Mouse (Mus musculus) myocyte (in vitro differentiated cells): ENCODE measurements around the gene Tctn3. TPM values are rescaled to one million over a fixed set of nuclear protein-coding genes. Genes with fewer than 3 reads are reported as not detected.
"Not testable (repeated sequence)": the region's sequence is repeated elsewhere in the genome, so short reads cannot be mapped to it uniquely, and the experiment has no call there.

Experiments
- H3K27me3 ChIP-seq: one replicate; pipeline ENCODE4 v1.6.1; 2011; ENCODE audit not compliant: control insufficient read depth, insufficient read depth, insufficient read length
- H3K36me3 ChIP-seq: one replicate; pipeline ENCODE4 v1.6.1; 2011; ENCODE audit not compliant: control insufficient read depth, insufficient read depth
- H3K4me2 ChIP-seq: one replicate; pipeline ENCODE4 v1.6.1; 2011; ENCODE audit warnings: low read depth, control low read depth
- H3K4me3 ChIP-seq: one replicate; pipeline ENCODE4 v1.5.1; 2011; ENCODE audit warnings: mild to moderate bottlenecking, control low read depth, moderate library complexity
- H3K79me2 ChIP-seq: one replicate; pipeline ENCODE4 v1.6.1; 2011; ENCODE audit not compliant: control insufficient read depth, insufficient read depth
- H3ac ChIP-seq: one replicate; pipeline ENCODE4 v1.6.1; 2011; ENCODE audit not compliant: control insufficient read depth, insufficient read length
- CEBPB ChIP-seq: IDR thresholded peaks from 2 replicates; pipeline ENCODE4 v1.6.1; 2011; ENCODE audit warnings: mild to moderate bottlenecking, moderate library complexity; ENCODE audit not compliant: poor library complexity, insufficient read depth, severe bottlenecking
- E2F4 ChIP-seq: IDR thresholded peaks from one replicate; pipeline ENCODE4 v1.6.1; 2011; ENCODE audit warnings: mild to moderate bottlenecking, control low read depth, moderate library complexity; ENCODE audit not compliant: insufficient read depth
- MAX ChIP-seq: IDR thresholded peaks from one replicate; pipeline ENCODE4 v1.6.1; 2011; ENCODE audit warnings: low read depth, mild to moderate bottlenecking, control low read depth
- MYOD1 ChIP-seq, 3 experiments: IDR thresholded peaks; one replicate each; pipeline ENCODE4 v1.6.1; 2011; ENCODE audit warnings: control low read depth in 2 of 3, low read depth in 2 of 3, mild to moderate bottlenecking in 2 of 3, moderate library complexity in 1 of 3; ENCODE audit not compliant: insufficient read length in 2 of 3, control insufficient read depth in 1 of 3
- MYOG ChIP-seq, 3 experiments: IDR thresholded peaks; one replicate each; pipeline ENCODE4 v1.6.1; 2011; ENCODE audit warnings: control low read depth in 2 of 3, low read depth in 2 of 3, mild to moderate bottlenecking in 2 of 3; ENCODE audit not compliant: insufficient read length in 2 of 3, control insufficient read depth in 1 of 3, insufficient read depth in 1 of 3
- POLR2A ChIP-seq: IDR thresholded peaks from one replicate; pipeline ENCODE4 v1.6.1; 2011; ENCODE audit warnings: low read depth, mild to moderate bottlenecking, control low read depth, moderate library complexity; ENCODE audit not compliant: insufficient read length
- POLR2AphosphoS2 ChIP-seq: IDR thresholded peaks from one replicate; pipeline ENCODE4 v1.6.1; 2011; ENCODE audit warnings: low read depth, control low read depth; ENCODE audit not compliant: insufficient read length
- REST ChIP-seq: IDR thresholded peaks from one replicate; pipeline ENCODE4 v1.6.1; 2011; ENCODE audit warnings: mild to moderate bottlenecking, control low read depth, moderate library complexity; ENCODE audit not compliant: insufficient read depth, insufficient read length
- SRF ChIP-seq: IDR thresholded peaks from one replicate; pipeline ENCODE4 v1.6.1; 2011; ENCODE audit warnings: low read depth; ENCODE audit not compliant: control insufficient read depth, insufficient read length
- TCF12 ChIP-seq: IDR thresholded peaks from one replicate; pipeline ENCODE4 v1.6.1; 2011; ENCODE audit warnings: mild to moderate bottlenecking, control low read depth; ENCODE audit not compliant: poor library complexity, insufficient read depth, severe bottlenecking
- TCF3 ChIP-seq: IDR thresholded peaks from one replicate; pipeline ENCODE4 v1.6.1; 2011; ENCODE audit warnings: low read depth, control low read depth; ENCODE audit not compliant: insufficient read length
- USF1 ChIP-seq: IDR thresholded peaks from one replicate; pipeline ENCODE4 v1.6.1; 2011; ENCODE audit warnings: low read depth, mild to moderate bottlenecking, control low read depth, moderate library complexity
- polyA plus RNA-seq: library from polyadenylated mRNA; unstranded; fragments of >200 nt; fragmentation: generic; extraction: Trizol; gene quantifications from one replicate; pipeline ENCODE4 v1.2.1, GENCODE M21; 2012; ENCODE audit warnings: missing spikeins

Tctn3 gene
- polyA plus RNA-seq, 1 experiment: 5.6 TPM

GRCm38 (mm10) chr19:40607676-40608075, 4.4 kb downstream of the Tctn3 start:
- H3K36me3 ChIP-seq: peaks cover 19% of the 10 kb centered on the region
- H3K27me3 ChIP-seq: no peaks in the 10 kb centered on the region
- H3K4me3 ChIP-seq: no peak overlapping the region
- no peak overlapping the region for H3K4me2 ChIP-seq
- no peak overlapping the region for H3ac ChIP-seq
- no peaks in the 10 kb centered on the region for H3K79me2 ChIP-seq
- TF ChIP-seq REST: no peak
- TF ChIP-seq POLR2AphosphoS2: no peak
- no peak for TF ChIP-seq POLR2A

- Histone ChIP-seq H3K4me2 (no peak overlapping the region), H3ac (no peak overlapping the region), H3K79me2 (no peaks in the 10 kb centered on the region), H3K27me3 (no peaks in the 10 kb centered on the region), H3K4me3 (no peak overlapping the region), H3K36me3 (peaks cover 19% of the 10 kb centered on the region)
- TF ChIP-seq MYOG (IDR thresholded peaks at IDR 0.05; ENCODE audit: control insufficient read depth in 1 of 3, insufficient read depth in 1 of 3, insufficient read length in 2 of 3, low read depth in 2 of 3) (no peak), MAX (no peak), E2F4 (no peak), POLR2AphosphoS2 (no peak), MYOD1 (IDR thresholded peaks at IDR 0.05; ENCODE audit: control insufficient read depth in 1 of 3, insufficient read length in 2 of 3, low read depth in 2 of 3) (no peak), USF1 (no peak), TCF3 (no peak)
Observed at GRCm38 (mm10) chr19:40605189-40605588, 6.8 kb downstream of the Tctn3 start.

DNA sequence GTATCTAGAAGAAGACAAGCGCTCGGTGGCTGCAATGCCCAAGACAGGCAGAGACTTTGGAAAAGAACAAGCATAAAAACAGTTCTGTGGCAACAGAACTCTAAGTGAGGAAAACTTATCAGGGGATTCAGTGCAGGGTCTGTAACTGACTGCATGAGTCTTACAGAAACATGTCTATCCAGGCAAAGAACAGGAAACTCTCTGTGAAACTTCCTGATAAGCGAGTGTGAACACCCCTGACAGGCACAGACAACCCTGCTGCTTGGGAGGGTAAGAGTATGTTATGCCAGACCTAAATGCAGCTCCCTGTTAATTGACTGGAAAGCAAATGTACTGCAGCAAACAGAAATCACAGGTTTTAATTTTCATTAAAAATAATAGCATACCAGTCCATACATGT, 10.2 kb downstream of the Tctn3 start:
- H3K36me3 ChIP-seq: peaks cover 7% of the 10 kb centered on the region
- no peaks in the 10 kb centered on the region for H3K79me2 ChIP-seq
- no peaks in the 10 kb centered on the region for H3K27me3 ChIP-seq
- TF ChIP-seq USF1 (no peak), MAX (no peak), MYOD1 (IDR thresholded peaks at IDR 0.05; ENCODE audit: control insufficient read depth in 1 of 3, insufficient read length in 2 of 3, low read depth in 2 of 3) (no peak), TCF3 (no peak), SRF (no peak), MYOG (IDR thresholded peaks at IDR 0.05; ENCODE audit: control insufficient read depth in 1 of 3, insufficient read depth in 1 of 3, insufficient read length in 2 of 3, low read depth in 2 of 3) (no peak), REST (no peak), POLR2A (no peak), E2F4 (no peak), POLR2AphosphoS2 (no peak), TCF12 (no peak), CEBPB (no peak)
- H3K4me2 ChIP-seq: no peak overlapping the region
- no peak overlapping the region for H3ac ChIP-seq
- H3K4me3 ChIP-seq: no peak overlapping the region

- not testable (repeated sequence) for H3ac ChIP-seq, H3K4me2 ChIP-seq, H3K4me3 ChIP-seq, H3K27me3 ChIP-seq, H3K79me2 ChIP-seq
- peaks cover 12% of the 10 kb centered on the region for H3K36me3 ChIP-seq
Observed at GRCm38 (mm10) chr19:40600846-40601245, 11.2 kb downstream of the Tctn3 start.

GRCm38 (mm10) chr19:40595831-40596230, 16.2 kb downstream of the Tctn3 start:
- no peak overlapping the region for H3K4me2 ChIP-seq
- TF ChIP-seq REST (no peak), POLR2AphosphoS2 (no peak), TCF3 (no peak), TCF12 (no peak), MAX (no peak), CEBPB (no peak), POLR2A (no peak), SRF (no peak), MYOD1 (IDR thresholded peaks at IDR 0.05; ENCODE audit: control insufficient read depth in 1 of 3, insufficient read length in 2 of 3, low read depth in 2 of 3) (no peak), MYOG (IDR thresholded peaks at IDR 0.05; ENCODE audit: control insufficient read depth in 1 of 3, insufficient read depth in 1 of 3, insufficient read length in 2 of 3, low read depth in 2 of 3) (no peak), USF1 (no peak), E2F4 (no peak)

More at GRCm38 (mm10) chr19:40595831-40596230, 16.2 kb downstream of the Tctn3 start:
- Histone ChIP-seq H3ac (no peak overlapping the region), H3K4me3 (no peak overlapping the region), H3K27me3 (no peaks in the 10 kb centered on the region), H3K79me2 (no peaks in the 10 kb centered on the region), H3K36me3 (peaks cover 5% of the 10 kb centered on the region)
